Mouse (Mus musculus): Measurements from ENCODE around the gene Gm20388.

The Gm20388 gene

DNA sequence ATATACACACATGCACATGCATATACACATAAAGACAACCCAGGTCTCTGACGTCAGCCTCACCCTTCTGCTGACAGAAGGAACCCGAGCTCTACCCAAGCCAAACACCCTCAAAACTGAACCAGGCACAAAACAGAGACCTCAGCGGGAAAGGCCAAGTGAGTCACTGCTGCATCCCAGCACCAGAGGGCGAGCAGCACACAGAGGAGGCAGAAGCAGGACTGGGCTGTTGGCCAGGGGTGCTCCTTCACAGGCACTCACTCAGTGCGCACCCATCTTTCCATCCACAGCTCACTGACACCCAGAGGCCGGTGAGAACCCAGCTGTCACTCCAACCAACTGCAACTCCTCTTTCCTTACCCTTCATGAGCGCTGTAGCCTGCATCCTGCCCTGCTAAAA lies 1907.6 kb downstream of the Gm20388 start:
- DNase-seq (ENCODE audit: extremely low spot score), result no peak

DNA sequence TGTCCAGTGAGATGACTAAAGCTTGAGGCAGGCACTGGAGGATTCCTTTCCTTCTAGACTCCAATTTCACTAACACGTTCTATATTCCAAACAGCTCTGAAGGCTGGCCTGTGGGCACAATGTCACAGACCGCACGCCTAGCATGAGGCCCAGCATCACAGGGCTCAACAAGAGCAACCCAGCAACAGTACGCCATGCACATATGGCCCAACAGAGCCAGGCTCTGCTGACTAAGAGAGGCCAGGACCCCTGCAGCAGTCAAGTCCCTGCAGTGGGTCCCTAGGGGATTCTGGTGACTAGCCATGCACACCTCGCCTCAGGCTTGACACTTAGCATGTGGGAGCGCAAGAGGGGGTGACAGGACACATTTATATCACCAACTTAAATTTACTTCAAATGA lies 1910.2 kb downstream of the Gm20388 start:
- no peak for DNase-seq (ENCODE audit: extremely low spot score)

DNA sequence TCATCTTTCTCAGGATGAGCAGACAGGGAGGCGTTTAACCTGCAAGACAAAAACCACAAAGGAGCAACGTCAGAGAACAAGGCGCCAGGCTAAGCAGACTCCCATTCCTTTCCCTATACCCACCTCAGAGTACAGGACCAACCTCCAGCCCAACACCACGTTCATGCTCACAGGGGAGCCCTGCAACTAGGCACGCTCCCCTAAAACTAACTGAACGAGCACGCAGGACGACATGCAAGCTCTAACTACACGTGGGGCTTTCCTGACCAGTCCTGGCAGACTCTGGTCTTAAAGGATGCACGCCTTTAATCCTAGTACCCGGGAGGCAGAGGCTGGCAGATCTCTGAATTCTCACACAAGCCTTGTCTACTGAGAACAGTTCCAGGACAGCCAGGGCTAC lies 1910.7 kb downstream of the Gm20388 start:
- no peak for DNase-seq (ENCODE audit: extremely low spot score)

DNA sequence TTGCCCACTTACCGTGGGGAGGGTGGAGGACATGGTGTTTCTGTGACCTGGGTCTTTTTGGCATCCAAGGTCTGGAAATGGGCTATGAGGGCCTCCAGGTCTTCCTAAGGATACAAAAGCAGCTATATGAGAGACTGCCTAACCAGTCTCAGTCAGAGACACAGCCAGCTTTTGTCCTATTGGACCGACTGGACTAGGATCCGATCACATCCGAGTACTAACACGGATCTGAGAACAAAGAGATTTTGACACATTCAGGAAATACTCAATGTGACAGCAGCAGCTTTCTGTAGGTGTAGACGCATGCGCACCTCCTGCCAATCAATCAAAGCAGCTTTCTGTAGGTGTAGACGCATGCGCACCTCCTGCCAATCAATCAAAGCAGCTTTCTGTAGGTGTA lies 1911.1 kb downstream of the Gm20388 start:
- DNase-seq (ENCODE audit: extremely low spot score), result no peak

DNA sequence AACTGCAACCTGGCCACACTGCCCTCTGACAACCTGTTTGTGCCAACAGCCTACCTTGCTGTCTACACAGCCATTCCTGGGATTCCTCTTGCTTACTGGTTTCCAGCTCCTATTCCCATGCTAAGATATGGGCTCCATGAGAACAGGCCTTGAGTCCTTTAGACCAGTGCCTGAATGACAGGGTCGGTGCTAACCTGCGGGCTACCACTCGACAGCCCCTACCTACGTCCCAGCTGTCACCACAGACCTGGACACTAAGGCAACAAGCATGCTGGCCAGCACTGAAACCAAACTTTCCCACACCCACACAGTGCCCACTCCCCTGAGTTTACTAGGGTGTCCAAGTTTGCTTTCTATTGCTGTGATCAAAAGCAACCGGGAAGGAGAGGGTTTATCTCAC lies 1917.1 kb downstream of the Gm20388 start:
- DNase-seq (ENCODE audit: extremely low spot score), result no peak

DNA sequence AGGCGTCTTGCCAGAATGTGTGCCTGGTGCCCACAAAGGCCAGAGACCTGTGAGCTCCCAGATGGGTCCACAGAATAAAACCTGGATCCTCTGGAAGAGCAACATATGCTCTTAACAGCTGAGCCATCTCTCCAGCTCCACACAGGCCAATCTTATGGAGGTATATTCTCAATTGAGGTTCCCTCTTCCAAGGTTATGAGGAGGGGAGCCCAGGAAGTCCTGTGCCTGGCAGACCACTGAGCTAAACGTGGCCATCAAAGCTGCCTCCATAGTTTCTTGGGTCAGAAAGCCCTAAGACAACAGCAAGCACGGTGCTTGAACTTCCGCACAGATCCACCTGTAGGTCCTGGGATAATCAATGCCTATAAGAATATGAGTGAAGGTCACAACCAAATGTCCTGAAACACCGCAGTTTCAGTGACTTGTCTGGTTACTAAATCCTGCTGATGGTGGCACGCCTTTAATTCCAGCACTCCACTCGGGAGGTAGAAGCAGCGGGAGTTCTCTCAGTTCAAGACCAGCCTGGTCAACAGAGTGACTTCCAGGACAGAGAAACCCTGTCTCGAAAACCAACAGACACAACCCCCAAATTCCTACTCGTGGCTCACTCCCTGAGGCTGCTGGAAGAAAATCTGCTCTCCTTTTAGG lies 1917.9 kb downstream of the Gm20388 start:
- DNase-seq (ENCODE audit: extremely low spot score), result no peak

DNA sequence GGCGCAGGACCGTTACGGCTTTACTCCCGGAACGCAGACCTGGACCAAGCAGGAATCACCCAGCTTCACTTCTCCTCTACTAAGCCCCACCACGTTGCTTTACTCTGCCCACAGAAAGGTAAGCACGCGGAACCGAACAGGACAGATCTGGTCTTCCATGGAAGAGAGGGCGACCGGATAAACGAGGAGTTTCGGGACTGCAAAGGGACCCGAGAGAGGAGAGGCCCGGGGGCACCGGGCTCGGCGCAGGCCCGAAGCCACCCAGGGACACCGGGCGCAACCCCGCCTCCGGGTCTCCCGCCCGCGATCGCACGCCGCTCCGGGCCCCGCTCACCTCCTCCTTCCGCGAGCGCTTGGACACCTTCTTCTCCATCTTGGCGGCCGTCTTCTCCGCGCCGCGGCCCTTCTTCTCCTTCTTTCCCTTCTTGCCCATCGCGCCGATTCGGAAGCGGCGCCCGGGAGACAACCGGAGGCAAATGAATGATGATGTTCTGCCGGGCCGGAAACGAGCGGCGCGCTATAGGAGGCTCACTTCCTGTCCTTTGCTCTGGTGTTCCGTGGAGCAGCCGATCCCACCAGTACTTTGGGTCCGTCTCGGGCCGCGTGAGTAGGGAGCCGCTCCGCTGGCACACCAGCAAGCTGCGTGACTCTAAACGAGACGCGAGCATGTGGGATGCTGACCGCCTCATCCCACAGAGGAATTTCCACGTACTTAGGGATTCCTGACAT lies 1918.6 kb downstream of the Gm20388 start, which contains the start of gene Klhdc4:
Klhdc4 (minus strand) TSS at position 522 of the 729 bp plus-strand sequence.
- peak; percentile 89 for DNase-seq (ENCODE audit: extremely low spot score)

DNA sequence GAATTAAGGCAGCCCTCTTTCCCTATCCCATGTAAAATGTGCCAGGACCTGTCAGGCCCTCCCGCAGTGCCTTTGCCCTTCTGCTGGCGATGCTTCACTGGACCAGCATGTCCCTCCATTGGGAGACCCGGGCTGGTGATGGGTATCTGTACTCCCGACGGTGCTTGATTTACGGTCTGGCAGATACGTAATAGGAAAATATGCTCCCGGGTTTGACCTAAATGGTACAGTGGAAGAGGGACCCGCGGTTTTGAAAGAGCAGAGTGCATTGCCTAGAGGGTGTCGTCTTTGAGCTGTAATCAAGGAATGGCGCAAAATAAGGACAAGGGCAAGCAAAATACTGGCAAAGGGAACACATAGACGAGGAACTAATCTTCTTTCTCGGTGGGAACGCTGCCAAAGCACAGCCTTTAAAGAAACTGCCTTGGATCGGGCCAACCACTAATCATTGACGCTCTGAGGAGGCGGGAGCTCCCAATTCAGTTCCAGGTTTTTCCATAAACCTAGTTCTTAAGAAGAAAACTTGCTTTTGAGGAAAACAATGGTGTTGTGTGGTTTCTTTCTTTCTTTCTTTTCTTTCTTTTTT lies 1919.2 kb downstream of the Gm20388 start:
- DNase-seq (ENCODE audit: extremely low spot score), result no peak

DNA sequence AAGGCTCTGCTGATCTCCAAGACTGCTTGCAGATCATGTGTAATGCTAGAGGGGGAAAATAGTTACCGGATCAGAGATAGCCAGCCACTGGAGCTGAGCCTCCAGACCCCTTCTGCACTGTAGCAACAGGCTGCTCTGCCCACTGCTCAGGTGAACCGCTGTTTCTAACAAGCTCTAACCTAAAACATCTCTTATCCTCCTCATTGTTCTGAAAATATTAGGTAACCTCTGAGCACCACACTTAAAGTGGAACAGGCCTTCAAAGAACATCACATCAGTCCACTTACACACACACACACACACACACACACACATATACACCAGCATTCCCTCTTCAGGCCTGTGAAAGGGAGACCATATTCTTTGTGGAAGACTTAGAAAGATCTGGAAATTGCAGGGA lies 1921.4 kb downstream of the Gm20388 start:
- DNase-seq (ENCODE audit: extremely low spot score), result no peak

DNA sequence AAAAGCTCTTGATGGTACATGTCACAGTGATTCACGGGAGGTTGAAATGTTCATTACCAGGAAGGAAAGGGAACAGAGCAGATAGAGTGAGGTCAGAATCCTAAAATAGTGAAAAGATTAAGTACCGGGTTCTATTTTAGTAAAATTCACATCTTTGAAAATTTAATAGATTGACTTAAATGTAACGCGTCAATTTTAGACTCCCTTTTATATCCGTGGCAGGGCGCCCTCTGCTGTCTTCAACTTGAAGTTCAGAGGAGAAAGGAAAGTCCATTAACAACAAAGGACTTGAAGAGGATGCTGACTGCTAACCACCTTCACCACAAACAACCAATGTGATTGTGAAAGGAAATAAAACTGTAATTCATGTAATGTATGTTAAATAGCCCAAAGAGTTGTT lies 1921.9 kb downstream of the Gm20388 start:
- DNase-seq (ENCODE audit: extremely low spot score), result peak; percentile 76

DNA sequence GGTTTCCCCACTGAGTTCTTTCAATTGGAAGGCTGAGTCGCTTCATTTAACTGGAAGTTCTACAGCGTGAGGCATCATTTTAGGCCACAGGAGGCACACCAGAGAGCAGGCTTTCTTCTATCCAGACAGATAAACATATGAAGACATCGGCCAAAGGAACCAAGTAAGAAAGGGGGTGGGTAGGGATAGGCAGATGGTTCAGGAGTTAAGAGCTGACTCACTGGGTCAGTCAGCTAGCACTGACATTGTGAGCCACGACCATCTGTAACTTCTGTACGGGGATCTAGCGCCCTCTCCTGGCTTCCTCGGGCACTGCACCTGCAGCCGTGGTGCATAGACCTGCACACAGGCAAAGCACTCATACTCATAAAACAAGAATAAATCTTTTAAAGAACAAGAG lies 1930.6 kb downstream of the Gm20388 start:
- peak; percentile 63 for DNase-seq (ENCODE audit: extremely low spot score)

DNA sequence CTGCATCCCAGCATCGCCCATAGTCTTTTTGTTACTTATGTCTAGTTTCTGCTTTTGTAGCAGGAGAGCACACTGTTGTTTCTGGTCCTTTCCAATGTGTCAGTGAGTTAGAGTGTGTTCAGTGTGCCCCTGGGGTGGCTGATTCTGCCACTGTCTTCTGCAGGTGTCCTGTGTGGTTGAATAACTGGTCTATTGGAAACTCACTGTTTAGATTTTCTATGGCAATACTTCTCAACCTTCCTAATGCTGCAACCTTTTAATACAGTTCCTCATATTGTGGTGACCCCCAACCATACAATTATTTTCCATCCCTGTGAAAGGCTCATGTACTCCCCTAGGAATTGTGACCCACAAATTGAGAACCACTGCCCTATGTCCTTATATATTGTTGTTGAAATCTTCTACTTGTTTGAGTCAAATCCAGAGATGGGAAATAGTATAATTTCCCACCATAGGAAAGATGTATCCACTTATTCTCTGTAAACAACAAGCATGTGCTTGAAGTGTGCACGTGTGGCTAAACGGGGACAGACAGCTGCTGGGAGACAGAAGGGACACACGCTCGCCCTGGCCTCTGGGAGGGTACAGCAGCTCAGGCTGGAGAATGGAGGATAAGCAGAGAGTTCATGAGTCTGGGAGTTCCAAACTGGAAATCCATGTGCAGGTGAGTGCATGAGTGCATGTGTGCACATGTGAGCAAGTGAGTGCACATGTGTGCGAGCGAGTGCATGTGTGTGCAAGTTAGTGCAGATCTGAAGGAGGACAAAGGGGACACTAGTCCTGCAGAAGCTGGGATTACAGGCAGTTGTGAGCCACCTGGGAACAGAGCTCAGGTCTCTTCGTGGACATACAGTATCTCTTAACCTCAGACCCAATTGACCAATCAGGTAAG lies 1931.7 kb downstream of the Gm20388 start:
- DNase-seq (ENCODE audit: extremely low spot score), result no peak

DNA sequence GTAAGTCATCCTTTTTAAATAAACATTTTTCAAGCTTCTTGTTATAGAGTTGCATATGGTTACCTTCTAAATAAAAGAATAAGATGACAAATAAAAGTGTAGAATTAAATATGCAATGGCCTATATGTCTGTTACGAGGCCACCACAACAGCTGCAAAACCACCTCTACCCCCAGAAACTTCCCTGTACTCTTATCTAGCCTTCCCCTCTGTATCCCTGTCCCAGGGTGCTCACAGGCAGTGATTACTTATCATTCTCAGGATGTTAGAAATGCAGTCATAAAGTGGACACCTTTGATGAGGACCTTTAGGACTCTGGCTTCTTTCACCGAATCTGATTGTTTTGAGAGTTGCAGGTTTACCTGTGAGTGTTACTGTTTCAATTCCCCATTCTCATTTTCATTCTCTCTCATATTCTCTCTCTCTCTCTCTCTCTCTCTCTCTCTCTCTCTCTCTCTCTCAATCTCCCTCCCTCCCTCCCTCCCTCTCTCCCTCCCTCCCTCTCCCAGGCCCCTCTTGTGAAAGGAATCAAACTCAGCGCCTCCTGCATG lies 1932.6 kb downstream of the Gm20388 start:
- DNase-seq (ENCODE audit: extremely low spot score), result no peak

DNA sequence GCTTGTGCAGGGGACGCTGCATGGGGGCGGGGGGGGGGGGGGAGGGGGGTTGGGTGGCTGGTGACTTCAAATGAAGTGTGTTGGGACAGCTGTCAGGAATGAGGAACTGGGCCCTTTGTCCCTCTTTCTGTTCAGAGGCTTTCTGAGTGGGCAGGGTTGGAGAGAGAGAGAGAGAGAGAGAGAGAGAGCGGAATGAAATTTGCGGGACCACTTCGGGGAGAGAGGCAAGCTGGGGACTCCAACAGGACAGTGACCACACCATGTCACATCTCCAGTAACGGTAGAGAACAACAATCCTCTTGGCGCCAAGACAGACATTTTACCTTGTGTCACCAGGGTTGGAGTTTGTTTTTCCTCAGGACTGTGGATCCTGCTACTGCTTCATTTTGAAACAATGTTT lies 1934.1 kb downstream of the Gm20388 start:
- DNase-seq (ENCODE audit: extremely low spot score), result no peak

DNA sequence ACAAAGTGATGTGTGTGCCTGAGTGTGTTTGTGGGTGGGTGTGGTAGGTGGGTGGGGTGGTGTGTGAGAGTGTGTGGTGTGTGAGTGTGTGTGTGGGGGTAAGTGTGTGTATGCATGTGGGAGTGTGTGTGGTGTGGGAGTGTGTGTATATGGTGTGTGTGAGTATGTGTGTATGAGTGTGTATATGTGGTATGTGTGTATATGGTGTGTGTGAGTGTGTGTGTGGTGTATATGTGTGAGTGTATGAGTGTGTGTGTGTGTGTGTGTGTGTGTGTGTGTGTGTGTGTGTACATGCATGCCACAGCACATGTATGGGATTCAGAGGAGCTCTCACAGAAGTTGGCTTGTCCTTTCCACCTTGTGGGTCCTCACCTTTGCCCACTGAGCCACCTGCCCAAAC lies 1936.2 kb downstream of the Gm20388 start:
- DNase-seq (ENCODE audit: extremely low spot score), result no peak

DNA sequence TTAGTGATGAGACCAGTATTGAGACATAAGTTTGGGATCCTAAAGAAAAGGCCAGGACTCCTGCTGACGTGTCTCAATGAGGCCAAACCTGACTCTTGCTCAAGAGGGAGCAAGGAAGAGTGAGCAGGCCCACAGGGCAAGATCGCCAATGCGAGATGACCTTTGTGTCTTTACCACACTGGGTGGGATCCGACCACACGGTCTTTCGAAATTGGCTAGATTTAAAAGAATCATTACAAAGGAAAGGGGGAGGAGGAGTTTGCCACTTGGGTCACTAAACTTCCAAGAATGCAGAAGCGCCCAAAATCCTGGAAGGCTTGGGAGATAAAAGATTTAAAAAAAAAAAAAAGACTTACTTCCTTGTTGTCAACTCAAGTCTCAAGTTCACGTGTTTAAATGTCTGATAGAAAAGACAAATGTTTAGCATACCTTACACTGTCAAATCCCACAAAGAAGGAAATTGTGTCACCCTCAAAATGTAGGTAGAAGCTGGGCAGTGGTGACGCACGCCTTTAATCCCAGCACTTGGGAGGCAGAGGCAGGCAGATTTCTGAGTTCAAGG lies 1936.7 kb downstream of the Gm20388 start:
- no peak for DNase-seq (ENCODE audit: extremely low spot score)

DNA sequence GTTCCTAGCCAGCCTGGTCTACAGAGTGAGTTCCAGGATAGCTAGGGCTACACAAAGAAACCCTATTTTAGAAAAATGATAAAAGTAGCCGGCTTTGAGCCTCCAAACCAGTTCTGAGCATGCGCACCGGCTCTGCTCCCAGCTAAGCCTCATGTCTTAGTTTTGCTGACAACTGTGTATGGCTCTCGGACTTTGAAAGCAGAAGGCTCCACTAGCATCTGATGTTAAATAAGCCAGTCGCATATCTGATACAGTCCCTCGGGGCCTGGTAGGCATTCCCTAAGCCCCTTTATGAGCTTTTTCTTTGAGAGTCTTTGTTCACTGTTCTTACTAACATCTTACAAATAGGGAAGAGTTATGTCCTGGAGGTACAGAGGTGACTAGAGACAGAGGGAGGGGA lies 1937.3 kb downstream of the Gm20388 start:
- no peak for DNase-seq (ENCODE audit: extremely low spot score)

DNA sequence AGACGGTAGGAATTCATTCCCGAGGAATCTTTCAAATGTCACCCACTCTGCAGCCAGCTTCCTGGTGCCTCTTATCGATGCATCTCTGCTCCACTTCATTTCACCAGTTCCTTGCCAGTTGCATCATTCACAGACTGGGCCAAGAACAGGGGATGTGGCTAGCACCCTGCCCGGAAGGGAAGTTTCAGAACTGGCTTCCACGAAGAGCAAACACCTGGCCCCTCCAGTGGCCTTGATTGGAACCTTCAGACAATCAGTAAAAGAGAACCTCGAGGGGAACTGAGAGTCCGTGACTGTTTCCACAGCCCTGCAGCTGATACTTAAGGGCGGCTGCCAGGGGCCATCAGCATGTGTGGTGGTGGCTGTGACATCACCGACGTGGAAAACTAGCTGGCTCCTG lies 1937.9 kb downstream of the Gm20388 start:
- DNase-seq (ENCODE audit: extremely low spot score), result no peak

DNA sequence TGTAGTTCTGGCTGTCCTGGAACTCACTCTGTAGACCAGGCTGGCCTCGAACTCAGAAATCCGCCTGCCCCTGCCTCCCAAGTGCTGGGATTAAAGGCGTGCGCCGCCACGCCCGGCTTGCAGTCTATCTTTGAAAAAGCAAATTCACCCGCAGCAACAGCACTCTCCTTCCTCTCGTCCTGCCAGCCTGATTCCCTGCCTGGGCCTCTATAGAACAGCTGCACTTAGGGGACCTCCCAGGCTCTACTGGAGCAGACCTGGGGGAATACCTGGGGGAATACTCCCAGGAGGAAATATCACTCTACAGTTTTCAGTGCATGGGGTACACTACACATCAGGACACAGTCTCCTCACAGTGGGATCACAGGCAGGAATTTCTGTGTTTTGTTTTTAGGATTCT lies 1938.7 kb downstream of the Gm20388 start:
- DNase-seq (ENCODE audit: extremely low spot score), result no peak

DNA sequence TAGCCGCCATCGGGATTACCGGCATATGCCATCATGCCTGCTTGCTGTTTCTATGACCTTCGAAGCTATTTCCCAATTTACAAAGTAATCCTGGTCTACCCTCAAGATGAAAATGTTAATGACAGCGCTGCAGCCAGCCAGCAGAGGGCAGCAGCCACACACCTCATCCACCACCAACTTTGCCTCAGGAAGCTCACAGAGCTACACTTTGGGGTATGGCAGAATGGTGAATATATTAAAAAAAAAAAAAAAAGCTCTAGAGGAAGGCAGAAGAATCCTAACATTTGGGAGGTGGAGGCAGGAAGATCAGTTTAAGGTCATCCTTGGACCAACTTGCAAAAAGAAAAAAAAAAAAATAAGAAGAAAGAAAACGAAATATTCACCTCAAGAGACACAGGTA lies 1939.4 kb downstream of the Gm20388 start:
- peak; percentile 82 for DNase-seq (ENCODE audit: extremely low spot score)

DNA sequence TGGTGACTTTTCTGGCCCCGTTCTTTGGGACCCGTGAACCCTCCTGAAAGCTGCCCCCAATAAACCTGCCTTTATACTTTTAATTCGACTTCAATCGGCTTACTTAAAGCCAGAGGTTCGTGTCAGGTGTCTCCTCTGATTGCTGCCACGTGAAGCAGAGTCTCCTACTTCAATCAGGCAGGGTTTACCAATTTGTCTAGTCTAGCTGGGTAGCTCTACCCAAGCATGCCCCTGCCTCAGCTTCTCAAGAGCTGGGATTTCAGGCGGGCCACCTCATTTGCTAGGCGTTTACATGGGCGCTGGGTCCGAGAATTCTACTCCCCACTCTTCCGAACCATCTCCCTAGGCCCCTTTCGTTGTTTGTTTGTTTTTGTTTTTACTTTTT lies 1939.8 kb downstream of the Gm20388 start:
- no peak for DNase-seq (ENCODE audit: extremely low spot score)

Measured in embryo, embryonic 9.5 days (tissue).